Mouse (Mus musculus) ES-E14 (cell line): Measurements from ENCODE around the gene Tmem184b.

Source experiments
- CHD2 ChIP-seq: IDR thresholded peaks from 2 replicates; pipeline ENCODE4 v1.6.1; 2014; ENCODE audit warnings: mild to moderate bottlenecking, low read depth, low read length, inconsistent platforms
- HCFC1 ChIP-seq: IDR thresholded peaks from 2 replicates; pipeline ENCODE4 v1.6.1; 2012; ENCODE audit warnings: low read length, inconsistent platforms, borderline replicate concordance; ENCODE audit not compliant: insufficient read depth
- ZC3H11A ChIP-seq: IDR thresholded peaks from 2 replicates; pipeline ENCODE4 v1.6.1; 2012; ENCODE audit warnings: low read depth, mild to moderate bottlenecking, inconsistent platforms, low read length, borderline replicate concordance
- ZNF384 ChIP-seq: IDR thresholded peaks from 2 replicates; pipeline ENCODE4 v1.6.1; 2012; ENCODE audit warnings: low read depth, low read length, inconsistent platforms

- TF ChIP-seq ZC3H11A (no peak), ZNF384 (no peak), HCFC1 (no peak), CHD2 (no peak)
Measured at GRCm38 (mm10) chr15:79328939-79329275, 74.5 kb downstream of the Tmem184b start.
